Comparison of ENCODE assay signal across 25 mouse cellular contexts in the genomic region with DNA sequence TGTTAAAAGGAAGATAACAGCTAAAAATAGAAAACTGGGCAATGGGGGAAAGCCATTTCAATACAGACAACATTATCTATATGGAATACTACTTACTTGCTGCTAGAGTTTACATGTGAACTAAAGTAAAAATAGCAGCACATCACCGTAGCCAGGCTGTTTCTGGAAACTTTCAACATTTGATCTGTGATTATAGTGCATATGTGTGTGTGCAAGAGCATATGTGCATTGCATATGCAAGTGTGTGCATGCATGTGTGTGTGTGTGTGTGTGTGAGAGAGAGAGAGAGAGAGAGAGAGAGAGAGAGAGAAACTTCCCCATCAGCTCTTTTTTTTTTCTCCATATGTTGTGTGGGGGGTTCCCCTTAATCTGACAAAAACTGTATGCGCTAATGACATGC.
"Had no signal": no experiment of that assay in that cellular context is flagged by ENCODE, and none has a peak within 500 bp of the region (broad histone marks: within the 10 kb centered on the region; RNA-seq: fewer than 3 reads in every experiment).

No protein-coding gene starts in this region.

- H3K9ac ChIP-seq: heart, embryonic 12.5 days; hindbrain, embryonic 13.5 days; hindbrain, embryonic 15.5 days; kidney, embryonic 15.5 days; limb, embryonic 13.5 days; limb, embryonic 15.5 days; liver, embryonic 12.5 days; liver, embryonic 14.5 days had no signal

- H3K4me3 ChIP-seq: heart, embryonic 10.5 days; heart, embryonic 12.5 days; hindbrain, embryonic 13.5 days; hindbrain, embryonic 15.5 days; kidney, embryonic 15.5 days; limb, embryonic 13.5 days; limb, embryonic 15.5 days; liver, embryonic 12.5 days had no signal

- H3K36me3 ChIP-seq: heart, embryonic 10.5 days; heart, embryonic 12.5 days; hindbrain, embryonic 13.5 days; hindbrain, embryonic 15.5 days; kidney, embryonic 15.5 days; limb, embryonic 13.5 days; limb, embryonic 15.5 days; liver, embryonic 12.5 days had no signal

- H3K27ac ChIP-seq: heart, embryonic 10.5 days; hindbrain, embryonic 13.5 days; hindbrain, embryonic 15.5 days; hindbrain, postnatal 0 days; kidney, embryonic 15.5 days; kidney, postnatal 0 days; limb, embryonic 13.5 days; limb, embryonic 15.5 days; liver, embryonic 12.5 days; liver, embryonic 14.5 days had no signal

- H3K4me2 ChIP-seq: heart, embryonic 12.5 days; hindbrain, embryonic 13.5 days; hindbrain, embryonic 15.5 days; kidney, embryonic 15.5 days; limb, embryonic 13.5 days; limb, embryonic 15.5 days; liver, embryonic 12.5 days had no signal

- ATAC-seq: hindbrain, postnatal 0 days; intestine, embryonic 16.5 days; liver, embryonic 12.5 days had no signal

- DNase-seq: gastrocnemius, postnatal 10 days; gastrocnemius, postnatal 25 days; heart, adult 18-20 months; heart, postnatal 14 days; heart, postnatal 36 days; kidney, adult 11 months; kidney, adult 2 months; kidney, adult 9 months; kidney, postnatal 14 days; kidney, postnatal 36 days; layer of hippocampus, adult 9-11 months; layer of hippocampus, postnatal 36 days; left cerebral cortex, postnatal 4 days had no signal

- H3K27me3 ChIP-seq: heart, embryonic 12.5 days; hindbrain, embryonic 15.5 days; kidney, embryonic 15.5 days; limb, embryonic 13.5 days; limb, embryonic 15.5 days; liver, embryonic 12.5 days had no signal

- H3K9me3 ChIP-seq: heart, embryonic 10.5 days; heart, embryonic 12.5 days; hindbrain, embryonic 13.5 days; hindbrain, embryonic 15.5 days; kidney, embryonic 15.5 days; limb, embryonic 13.5 days; limb, embryonic 15.5 days; liver, embryonic 12.5 days had no signal

- H3K4me1 ChIP-seq: heart, embryonic 10.5 days; kidney, embryonic 15.5 days; limb, embryonic 13.5 days; limb, embryonic 15.5 days; liver, embryonic 12.5 days had no signal
